Mouse (Mus musculus): Measurements from ENCODE around the gene Slc16a1.
"Not testable (repeated sequence)": the region's sequence is repeated elsewhere in the genome, so short reads cannot be mapped to it uniquely, and the experiment has no call there.

The Slc16a1 gene

DNA sequence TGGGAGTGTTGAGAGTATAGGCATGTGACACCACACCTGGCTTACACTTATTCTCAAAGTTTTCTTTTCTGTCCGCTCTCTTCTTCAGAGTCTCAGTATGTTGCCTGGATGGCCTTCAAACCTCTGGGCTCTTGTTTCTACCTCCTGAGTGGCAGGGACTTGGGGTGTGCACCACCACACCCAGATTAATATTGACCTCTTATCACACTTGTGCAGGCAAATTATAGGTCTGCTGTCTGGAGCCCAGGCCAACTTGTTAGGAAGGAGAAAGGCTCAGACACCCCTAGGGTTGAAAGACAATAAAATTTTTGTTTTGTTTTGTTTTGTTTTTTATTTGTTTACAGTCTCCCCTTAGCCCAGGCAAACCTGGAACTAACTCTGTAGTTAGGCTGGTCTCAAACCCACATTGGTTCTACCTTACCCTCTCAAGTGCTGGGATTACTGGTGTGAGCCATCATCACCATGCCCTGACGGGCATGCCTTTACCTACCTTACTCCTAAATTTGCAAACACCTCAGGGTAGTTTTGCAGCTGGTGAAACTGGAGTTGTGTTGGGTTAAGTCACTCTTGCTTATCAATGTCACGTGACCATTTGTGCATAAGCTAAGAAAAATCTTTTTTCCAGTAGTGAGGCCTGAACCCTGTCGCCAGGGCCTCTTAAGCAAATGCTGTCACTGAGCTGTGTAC, 35.3 kb downstream of the Slc16a1 start:
- ATAC-seq (ENCODE audit: insufficient number of reproducible peaks, low FRiP score, low TSS enrichment), result no peak

DNA sequence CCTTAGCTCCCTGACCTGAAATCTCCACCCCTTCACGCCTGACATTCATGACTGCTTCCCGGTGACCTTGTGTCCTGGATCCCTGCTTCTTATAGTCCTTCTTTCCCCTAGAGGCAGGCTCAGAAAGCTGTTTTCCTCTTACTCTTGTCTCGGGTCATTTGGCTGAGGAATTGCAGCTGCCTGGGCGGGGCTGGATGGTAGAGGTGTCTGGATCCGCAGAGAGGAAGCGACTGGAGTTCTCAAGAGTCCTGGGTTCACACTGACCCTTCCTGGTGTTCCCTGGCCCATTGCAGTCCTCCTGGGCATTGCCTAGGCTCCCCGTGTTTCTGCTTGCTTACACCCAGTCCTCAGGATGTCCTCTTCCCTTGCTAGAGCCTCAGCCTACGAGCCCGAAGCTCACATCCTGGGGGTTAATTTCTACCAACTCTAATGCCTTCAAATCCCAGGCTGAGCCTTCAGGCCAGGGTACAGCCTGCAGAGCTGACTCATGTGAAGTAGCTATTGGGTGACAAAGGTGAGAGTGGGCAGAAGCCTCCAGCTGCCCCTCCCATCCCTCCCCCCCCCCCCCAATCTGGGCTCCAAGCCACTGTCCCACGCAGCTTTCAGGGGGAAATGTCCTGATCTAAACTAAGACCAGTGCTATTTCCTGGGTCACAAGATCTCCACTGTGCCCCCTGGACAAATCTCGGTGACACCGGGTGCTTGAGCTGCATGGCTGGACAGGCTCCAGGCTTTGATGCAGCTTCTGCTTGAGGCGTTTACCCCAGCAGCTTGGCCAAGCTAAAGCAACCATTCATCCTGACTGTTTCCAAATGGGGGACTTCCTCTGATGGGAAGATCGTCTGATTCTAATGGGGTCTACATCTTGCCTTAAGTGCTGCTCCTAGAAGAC, 36.1 kb downstream of the Slc16a1 start:
- no peak; the same call in 1 of the 2 replicates for ATAC-seq (ENCODE audit: insufficient number of reproducible peaks, low FRiP score, low TSS enrichment)

- peak; percentile 84 for ATAC-seq (ENCODE audit: insufficient number of reproducible peaks, low FRiP score, low TSS enrichment)
Measured at GRCm38 (mm10) chr3:104675258-104675851, 36.9 kb downstream of the Slc16a1 start.

- ATAC-seq (ENCODE audit: insufficient number of reproducible peaks, low FRiP score, low TSS enrichment), result no peak
Measured at GRCm38 (mm10) chr3:104677781-104678180, 39.3 kb downstream of the Slc16a1 start.

DNA sequence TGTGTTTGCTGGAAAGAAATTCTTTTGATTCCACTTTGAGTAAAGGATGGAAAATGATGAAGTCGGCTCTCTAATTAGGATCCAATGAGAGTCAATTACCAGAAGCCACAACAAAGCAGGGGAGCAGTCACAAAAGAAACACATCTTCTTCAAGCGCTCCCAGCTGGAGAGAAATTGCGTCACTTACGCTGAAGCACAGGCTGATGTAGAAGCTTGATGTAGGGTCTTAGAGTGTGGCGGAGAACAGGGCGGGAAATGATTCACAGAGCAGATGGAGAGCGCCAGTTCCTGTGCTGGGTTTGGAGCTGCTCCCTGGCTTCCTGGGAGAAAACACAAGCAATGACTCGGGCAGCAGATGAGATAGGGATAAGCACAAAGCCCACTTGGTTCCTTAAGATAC, 40.4 kb downstream of the Slc16a1 start:
- no peak for ATAC-seq (ENCODE audit: insufficient number of reproducible peaks, low FRiP score, low TSS enrichment)

GRCm38 (mm10) chr3:104682671-104683504, 44.4 kb downstream of the Slc16a1 start:
- ATAC-seq (ENCODE audit: insufficient number of reproducible peaks, low FRiP score, low TSS enrichment), result peak; percentile 52; the same call in 1 of the 2 replicates

DNA sequence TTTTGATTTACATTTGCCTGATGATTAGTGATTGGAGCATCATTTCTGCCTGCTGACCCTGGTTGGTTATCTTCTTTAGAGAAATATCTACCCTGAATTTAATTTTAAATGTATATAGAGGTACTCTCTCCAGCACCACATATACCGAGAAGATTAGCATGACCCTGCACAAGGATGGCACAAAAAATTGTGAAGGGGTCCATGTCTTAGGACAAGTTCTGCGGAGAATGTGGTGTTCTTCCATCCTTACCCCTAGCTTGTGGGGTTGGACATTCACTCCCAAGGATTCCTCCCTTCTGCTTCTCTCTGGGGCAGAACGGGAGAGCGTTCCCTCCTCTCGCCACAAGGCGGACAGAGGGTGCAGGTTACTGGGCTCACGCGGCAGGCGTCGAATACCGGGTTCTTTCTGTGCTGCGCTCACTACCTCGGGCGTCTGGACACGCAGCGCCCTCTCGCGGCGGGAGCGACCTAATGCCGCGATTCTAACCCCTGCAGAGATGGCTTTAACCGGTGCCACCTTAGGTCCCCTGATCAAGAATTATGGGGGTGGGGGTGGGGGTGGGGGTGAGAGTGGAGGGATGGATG, 62.4 kb downstream of the Slc16a1 start:
- ATAC-seq (ENCODE audit: insufficient number of reproducible peaks, low FRiP score, low TSS enrichment), result peak; percentile 75

DNA sequence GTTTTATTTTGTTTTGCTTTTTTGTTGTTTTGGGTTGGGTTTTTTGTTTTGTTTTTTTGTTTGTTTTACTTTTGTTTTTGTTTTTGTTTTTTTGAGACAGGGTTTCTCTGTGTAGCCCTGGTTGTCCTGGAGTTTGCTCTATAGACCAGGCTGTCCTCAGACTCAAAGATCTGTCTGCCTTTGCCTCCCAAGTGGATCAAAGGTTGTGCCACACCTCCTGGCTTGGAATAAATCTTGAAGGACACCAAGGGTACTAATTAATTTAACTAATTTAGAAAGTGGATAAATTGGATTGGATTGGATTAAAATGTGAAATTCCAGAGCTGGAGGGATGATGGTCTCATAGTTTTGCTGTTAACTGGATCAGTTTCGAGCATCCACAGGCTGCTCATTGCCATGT, 63.3 kb downstream of the Slc16a1 start:
- no peak for ATAC-seq (ENCODE audit: insufficient number of reproducible peaks, low FRiP score, low TSS enrichment)

DNA sequence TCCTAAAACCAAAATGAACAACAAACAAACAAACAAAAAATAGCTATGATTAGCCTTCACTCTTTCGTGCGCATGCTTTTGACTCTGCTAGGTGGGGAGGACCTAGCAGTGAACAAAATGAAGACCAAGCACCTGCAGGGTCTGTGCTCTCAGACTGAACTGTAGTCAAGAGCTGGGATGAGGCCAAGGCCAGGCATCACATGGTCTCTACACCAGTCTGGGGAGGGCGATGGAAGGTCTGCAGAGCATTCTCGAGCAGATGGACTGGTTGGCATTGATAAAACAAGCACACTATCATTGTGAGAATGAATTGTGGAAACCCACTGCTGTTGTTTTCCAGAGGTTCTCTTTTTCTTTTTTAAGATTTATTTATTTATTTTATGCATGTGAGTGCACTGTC, 65.5 kb downstream of the Slc16a1 start:
- no peak for ATAC-seq (ENCODE audit: insufficient number of reproducible peaks, low FRiP score, low TSS enrichment)

- no peak for ATAC-seq (ENCODE audit: insufficient number of reproducible peaks, low FRiP score, low TSS enrichment)
Measured at GRCm38 (mm10) chr3:104706446-104706845, 68.0 kb downstream of the Slc16a1 start.

DNA sequence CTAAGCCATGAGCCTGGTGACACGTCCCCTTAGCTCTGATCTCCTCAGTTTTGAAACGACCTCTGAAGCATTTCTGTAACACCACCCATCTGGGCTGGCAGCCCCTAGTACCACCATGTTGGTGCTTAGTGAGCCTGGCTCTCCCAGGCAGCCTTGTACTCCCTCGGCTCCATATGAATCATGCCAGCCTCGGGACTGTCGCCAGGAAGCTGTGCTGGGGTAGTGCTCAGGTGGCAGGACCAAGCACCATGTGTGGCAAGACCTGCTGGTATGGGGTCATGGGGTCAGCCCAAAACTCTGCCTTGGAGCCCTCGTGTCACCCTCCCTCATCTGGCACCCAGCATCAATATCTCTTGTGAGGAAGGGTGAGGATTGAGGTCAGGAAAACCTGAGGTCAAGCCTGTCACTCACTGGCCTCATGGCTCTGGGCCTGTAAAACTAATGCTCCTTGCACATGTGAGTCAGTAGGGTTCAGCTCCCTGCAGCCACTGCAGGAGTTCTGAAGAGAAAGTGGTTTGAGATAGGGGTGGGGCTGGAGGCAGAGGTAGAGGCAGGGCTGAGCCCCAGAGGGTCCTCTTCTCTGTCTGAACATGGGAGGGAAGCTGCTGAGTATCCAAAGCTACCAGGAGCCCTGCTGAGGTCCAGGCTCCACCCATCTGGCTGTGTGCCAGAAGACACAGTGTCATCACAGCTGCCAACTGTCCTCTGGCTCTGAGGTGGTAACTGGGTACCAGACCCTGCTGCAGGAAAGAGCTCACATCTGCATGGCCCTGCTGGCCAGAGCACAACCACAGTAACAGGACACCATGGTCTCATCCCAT, 68.7 kb downstream of the Slc16a1 start:
- ATAC-seq (ENCODE audit: insufficient number of reproducible peaks, low FRiP score, low TSS enrichment), result not testable (repeated sequence)

GRCm38 (mm10) chr3:104707772-104708144, 69.3 kb downstream of the Slc16a1 start:
- not testable (repeated sequence) for ATAC-seq (ENCODE audit: insufficient number of reproducible peaks, low FRiP score, low TSS enrichment)
